Mouse (Mus musculus) kidney, postnatal 10 days (tissue): ENCODE measurements at regions not wholly inside any gene's neighbourhood (a gene's known extent, or its start where the extent isn't known, plus 50 kb on each side); places are given as distances from the start of the nearest gene placed in this dataset.

Experiments
- DNase-seq: peaks from one replicate; pipeline ENCODE4 v3.0.0; 2021; ENCODE audit warnings: mixed read lengths

GRCm38 (mm10) chr16:74739194-74740135, 327.8 kb upstream of the Robo2 start:
- no peak for DNase-seq

GRCm38 (mm10) chr16:74732940-74733776, 321.5 kb upstream of the Robo2 start:
- DNase-seq: no peak

- DNase-seq: no peak
These were observed 318.7 kb upstream of the Robo2 start for GRCm38 (mm10) chr16:74730169-74730794.

DNA sequence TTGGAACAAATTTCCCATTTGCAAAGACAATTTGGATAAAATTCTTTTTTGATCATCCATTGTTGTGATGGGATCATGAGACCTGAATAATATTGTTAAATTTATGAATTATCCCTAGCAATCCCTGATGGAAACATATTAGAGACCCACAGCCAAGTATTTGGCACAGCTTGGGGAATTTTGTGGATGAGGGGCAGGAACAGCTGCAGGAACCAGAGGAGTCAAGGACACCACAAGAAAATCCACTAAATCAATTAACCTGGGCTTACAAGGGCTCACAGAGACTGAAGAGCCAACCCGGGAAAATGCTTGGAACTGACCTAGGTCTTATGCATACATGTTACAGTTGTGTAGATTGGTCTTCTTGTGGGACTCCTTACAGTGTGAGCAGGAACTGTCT, 311.6 kb upstream of the Robo2 start:
- DNase-seq: no peak

DNA sequence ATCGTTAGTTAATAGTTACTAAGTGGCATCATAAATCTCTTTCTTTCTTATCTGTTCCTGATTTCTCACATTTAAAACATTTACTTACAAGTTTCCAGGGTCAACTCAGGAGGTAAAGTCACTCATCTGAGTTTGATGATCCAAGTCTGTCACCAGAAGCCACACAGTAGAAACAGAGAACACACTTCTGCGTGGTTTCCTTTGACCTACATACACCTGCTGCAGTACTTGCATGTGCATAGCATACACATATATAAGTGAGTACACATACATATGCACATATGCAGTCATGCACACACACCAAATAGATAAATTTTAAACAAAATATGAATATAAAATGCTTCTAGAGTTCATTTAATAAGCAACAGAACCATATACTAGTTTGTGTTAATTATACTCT, 306.5 kb upstream of the Robo2 start:
- DNase-seq: no peak

GRCm38 (mm10) chr16:74717622-74718021, 306.0 kb upstream of the Robo2 start:
- DNase-seq: no peak

DNA sequence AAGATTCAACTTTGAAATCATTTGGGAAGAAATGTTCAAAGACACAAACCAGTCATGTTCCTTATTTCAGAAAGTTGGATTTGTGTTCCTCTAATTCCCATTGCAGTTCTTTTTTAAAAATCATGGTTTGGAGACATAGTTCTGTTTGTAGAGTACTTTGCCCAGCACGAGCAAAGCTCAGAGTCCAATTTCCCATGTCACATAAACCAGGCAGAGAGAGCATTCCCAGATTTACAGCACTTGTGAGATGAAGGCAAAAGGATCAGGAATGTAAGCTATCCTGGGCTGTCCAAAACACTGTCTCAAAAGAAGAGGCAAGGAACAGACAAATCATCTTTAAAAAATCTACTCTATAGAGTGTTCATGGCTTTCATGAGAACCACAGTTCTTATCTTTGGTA, 303.3 kb upstream of the Robo2 start:
- DNase-seq: no peak

DNA sequence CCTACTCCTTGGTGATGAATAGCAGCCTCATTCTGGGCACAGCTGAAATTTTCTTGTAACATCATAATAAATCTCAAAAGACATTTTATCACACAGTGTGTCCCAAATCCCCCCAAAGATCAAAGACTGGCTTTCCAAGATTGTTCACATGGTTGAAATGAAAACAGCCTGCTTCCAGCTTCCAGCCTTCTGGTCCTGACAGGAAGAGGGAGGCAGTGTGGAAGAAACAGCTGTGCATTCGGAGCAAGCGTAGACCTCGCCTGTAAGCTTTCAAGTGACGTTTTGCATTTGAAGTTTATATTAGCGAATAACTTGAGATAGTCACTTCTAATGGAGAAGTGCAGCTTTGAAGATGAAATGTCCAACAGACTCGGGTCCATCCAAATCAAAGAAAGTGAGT, 300.9 kb upstream of the Robo2 start:
- DNase-seq: no peak

DNA sequence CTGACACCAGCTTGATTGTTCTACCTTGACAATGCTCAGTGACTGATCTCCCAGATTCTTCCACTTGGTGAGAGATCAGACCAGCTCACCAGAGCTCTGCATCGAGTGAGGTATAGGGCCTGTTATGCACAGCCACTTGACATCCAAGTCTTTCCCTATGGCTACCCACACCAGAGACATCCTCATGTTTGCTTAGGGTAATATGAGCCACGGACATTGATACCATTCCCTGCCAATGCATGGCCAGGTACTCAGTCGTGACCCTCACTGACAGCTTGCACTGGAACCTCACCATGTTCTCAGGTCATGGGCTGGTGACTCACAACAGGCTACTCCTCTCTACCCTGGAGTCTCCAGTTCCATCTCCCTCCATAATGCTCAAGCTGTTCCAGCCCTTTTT, 290.4 kb upstream of the Robo2 start:
- DNase-seq: no peak

GRCm38 (mm10) chr16:74683371-74683770, 271.7 kb upstream of the Robo2 start:
- peak; percentile 14 for DNase-seq

DNA sequence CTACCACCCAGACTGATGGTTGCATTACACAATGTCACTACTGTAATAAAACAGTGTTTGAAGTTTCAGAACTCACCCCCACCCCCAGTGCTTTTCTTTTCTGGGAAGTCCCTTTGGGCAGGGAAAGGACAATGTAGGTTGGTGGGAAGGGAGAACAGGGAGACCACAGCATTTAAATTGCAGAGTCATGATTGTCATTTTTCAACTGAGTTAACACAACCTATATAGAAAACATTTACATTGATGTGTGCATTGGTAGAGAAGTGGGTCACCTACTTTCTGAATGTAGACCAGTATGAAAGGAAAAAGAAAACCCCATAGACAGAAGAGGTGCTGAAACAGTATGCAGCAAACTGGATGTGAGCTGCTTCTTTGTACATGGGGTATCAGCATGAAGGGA, 264.0 kb upstream of the Robo2 start:
- DNase-seq: no peak

GRCm38 (mm10) chr16:74671466-74671865, 259.8 kb upstream of the Robo2 start:
- no peak for DNase-seq

DNA sequence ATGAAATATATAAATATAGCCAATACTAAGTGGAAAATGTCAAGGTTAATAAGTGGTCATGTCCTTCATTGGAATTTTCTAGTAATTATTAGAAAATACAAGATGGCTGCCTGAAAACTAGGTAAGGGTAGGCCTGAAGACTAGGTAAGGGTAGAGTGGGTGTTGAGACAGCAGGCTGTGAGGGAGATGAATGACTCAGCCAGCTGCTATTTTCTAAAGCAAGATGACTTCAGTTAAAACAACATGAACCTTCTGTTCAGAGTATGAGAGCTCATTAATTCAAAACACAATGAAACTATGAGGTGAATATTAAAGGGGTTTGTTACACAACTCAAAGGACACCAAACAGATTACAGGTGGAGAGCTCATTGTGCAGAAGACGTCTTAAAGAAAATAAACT, 252.7 kb upstream of the Robo2 start:
- DNase-seq: no peak

GRCm38 (mm10) chr16:74651244-74651643, 239.6 kb upstream of the Robo2 start:
- DNase-seq: no peak

GRCm38 (mm10) chr16:74649207-74649606, 237.6 kb upstream of the Robo2 start:
- DNase-seq: no peak

- DNase-seq: peak; percentile 22
These were observed 236.8 kb upstream of the Robo2 start for GRCm38 (mm10) chr16:74648384-74648783.

- DNase-seq: no peak
These were observed 233.2 kb upstream of the Robo2 start for GRCm38 (mm10) chr16:74644750-74645366.

DNA sequence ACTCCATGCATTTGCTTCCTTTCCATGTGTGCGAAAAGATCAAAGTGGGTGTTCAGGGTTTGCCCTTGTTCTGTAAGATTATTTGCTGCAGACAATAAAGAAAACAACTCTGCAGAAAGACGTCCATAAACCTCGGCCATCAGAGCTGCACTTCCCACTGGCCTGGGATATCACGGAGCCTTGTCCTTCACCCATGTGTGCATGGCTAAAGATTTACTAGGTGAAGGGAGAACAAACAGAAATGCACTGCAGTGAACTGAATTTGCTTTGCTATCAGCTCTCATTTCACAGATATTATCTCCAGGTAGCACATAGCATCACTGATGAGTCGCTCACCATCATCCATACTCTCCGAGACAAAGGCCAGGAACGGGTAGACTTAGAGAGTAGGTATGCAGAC, 228.2 kb upstream of the Robo2 start:
- no peak for DNase-seq

GRCm38 (mm10) chr16:74637638-74638037, 226.0 kb upstream of the Robo2 start:
- DNase-seq: no peak

GRCm38 (mm10) chr16:74625783-74626182, 214.2 kb upstream of the Robo2 start:
- no peak for DNase-seq

DNA sequence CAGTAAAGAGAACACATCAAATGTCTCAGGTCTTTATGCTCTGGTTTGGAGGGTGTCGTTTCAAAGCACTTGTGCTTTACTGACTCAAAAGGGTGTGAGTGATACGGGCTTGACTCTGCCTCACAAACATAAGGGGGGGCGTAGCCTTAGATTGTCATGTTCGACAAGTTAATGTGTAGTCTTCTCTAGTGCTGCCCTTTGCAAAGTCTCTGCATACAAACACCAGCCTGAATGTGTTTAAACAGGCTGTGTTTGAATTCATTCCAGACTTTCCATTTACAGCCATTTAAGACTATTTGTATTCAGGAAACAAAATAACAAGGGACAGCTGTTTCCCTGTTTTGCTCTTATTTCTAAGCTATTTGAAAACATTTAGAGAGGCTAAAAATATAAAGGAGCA, 200.4 kb upstream of the Robo2 start:
- DNase-seq: no peak

- no peak for DNase-seq
These were observed 197.9 kb upstream of the Robo2 start for GRCm38 (mm10) chr16:74609564-74609963.

DNA sequence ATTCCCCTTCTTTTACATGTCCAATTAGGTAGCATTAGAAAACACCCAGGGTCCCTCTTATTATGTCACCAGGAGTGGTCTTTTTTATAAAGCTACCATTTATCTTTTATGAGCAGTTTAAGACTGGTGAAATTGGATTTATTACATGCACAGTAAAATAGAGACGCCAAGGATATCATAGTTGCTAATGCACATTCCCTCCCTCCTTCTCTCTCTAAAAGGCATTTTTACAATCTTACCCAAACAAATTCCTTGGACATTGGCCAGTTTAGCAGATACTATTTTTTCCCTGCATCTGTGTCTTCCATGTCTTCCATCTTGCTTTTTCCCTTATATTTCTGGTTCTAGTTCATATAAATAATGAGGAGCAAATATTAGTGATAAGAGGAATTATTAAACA, 186.7 kb upstream of the Robo2 start:
- DNase-seq: no peak
